Mouse (Mus musculus) E14TG2a.4 (cell line): ENCODE results near the gene Plac9a.

ENCODE experiments used
- CTCF ChIP-seq: conservative IDR thresholded peaks from 2 replicates; pipeline ENCODE4 v1.5.1; 2014; ENCODE audit warnings: low read length
- NANOG ChIP-seq: IDR thresholded peaks from 2 replicates; pipeline ENCODE4 v1.6.1; 2014; ENCODE audit warnings: borderline replicate concordance, low read length, mixed read lengths
- POU5F1 ChIP-seq: IDR thresholded peaks from 2 replicates; pipeline ENCODE4 v1.6.1; 2014; ENCODE audit warnings: low read length, borderline replicate concordance

DNA sequence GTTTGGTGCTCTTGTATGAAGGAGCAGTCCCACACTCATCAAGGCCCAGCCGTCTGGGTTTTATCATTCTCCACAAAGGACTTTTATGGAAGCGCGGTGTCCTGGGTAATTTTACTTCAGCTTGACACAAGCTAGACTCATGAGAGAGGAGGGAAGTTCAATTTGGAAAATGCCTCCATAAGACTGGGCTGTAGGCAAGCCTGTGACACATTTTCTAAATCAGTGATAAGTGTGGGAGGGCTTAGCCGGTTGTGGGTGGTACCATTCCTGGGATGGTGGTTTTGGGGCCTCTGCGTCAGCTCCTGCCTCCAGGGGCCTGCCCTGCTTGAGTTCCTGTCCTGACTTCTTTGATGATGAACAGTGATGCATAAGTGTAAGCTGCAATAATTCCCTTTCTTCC, 37.6 kb downstream of the Plac9a start:
- TF ChIP-seq CTCF, result no peak
- TF ChIP-seq POU5F1, result no peak
- TF ChIP-seq NANOG, result no peak
